Comparison of ENCODE assay signal across 8 mouse cellular contexts in the genomic region with DNA sequence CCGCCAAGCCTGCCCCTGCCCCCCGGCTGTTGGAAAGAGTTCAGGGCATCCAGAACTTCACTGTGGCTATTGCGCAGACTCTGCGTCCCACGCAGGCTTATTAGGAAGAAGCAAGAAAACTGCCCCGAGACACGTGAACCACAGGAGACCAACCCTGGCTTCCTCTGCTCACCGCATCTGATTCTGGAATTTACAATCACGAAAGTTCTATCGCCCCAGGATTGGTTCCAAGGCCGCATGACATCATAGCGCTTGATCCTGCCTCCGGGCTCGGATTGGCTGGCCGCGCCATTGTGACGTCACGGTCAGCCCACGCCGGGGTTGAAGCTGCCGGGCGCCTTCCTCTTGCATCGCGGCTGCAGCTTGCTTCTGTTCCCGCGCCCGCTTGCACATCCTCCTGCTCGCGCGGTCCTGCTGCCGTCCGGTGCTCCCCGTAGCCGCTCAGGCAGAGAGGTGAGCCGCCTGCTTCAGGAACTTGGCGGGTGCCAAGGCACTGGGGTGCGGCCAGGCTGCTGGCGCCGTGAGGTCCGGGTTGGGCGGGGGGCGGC. TPM values are rescaled to one million over a fixed set of nuclear protein-coding genes. Genes with fewer than 3 reads are reported as not detected.
DNase-seq lines count a peak whose midpoint lies in the region; ATAC-seq and TF ChIP-seq lines count a peak whose summit lies in the region.

Gene Elovl5 (plus strand): TSS at position 291 of the 548 bp plus-strand sequence.

- H3K27me3 ChIP-seq in ES-Bruce4 (ENCODE audit: control insufficient read depth, insufficient read depth, low read length, poor library complexity, severe bottlenecking), result no peaks in the 10 kb centered on the region
- no peaks in the 10 kb centered on the region for H3K27me3 ChIP-seq in forebrain, embryonic 13.5 days
- no peaks in the 10 kb centered on the region for H3K27me3 ChIP-seq in liver, postnatal 0 days (ENCODE audit: insufficient read depth, low read length)
- no peaks in the 10 kb centered on the region for H3K27me3 ChIP-seq in neural tube, embryonic 14.5 days (ENCODE audit: control insufficient read depth, insufficient read depth, low read length)

- no peak for TF ChIP-seq EP300 in ES-Bruce4 (IDR thresholded peaks at IDR 0.05; ENCODE audit: insufficient read depth, low read depth, low read length)
- TF ChIP-seq EP300 in liver, postnatal 0 days (IDR thresholded peaks at IDR 0.05; ENCODE audit: low read depth), result no peak

- peak; percentile 93 for ATAC-seq in cerebellum, adult (ENCODE audit: insufficient number of reproducible peaks, low FRiP score, low TSS enrichment)
- ATAC-seq in forebrain, embryonic 13.5 days, result peak; percentile 97
- ATAC-seq in liver, postnatal 0 days, result peak; percentile 95
- ATAC-seq in neural tube, embryonic 14.5 days (ENCODE audit: low read depth), result peak; percentile 96

- peak within 1 kb of the TSS; percentile 89 for H3K4me2 ChIP-seq in forebrain, embryonic 13.5 days
- peak within 1 kb of the TSS; percentile 88 for H3K4me2 ChIP-seq in liver, postnatal 0 days (ENCODE audit: low read depth, low read length)
- H3K4me2 ChIP-seq in neural tube, embryonic 14.5 days (ENCODE audit: low read depth, low read length), result peak within 1 kb of the TSS; percentile 76

- peak within 1 kb of the TSS; percentile 47; the same call in 1 of the 2 replicates for H3K27ac ChIP-seq in ES-Bruce4 (ENCODE audit: insufficient read depth, low read length)
- peak within 1 kb of the TSS; percentile 90 for H3K27ac ChIP-seq in forebrain, embryonic 13.5 days
- H3K27ac ChIP-seq in liver, postnatal 0 days (ENCODE audit: low read depth), result peak within 1 kb of the TSS; percentile 88
- H3K27ac ChIP-seq in neural tube, embryonic 14.5 days (ENCODE audit: low read depth, low read length), result peak within 1 kb of the TSS; percentile 92

- TF ChIP-seq POLR2A in ES-Bruce4 (IDR thresholded peaks at IDR 0.05; ENCODE audit: insufficient read depth, low read length), result no peak

- TF ChIP-seq CTCF in ES-Bruce4 (IDR thresholded peaks at IDR 0.05; ENCODE audit: low read depth, low read length), result no peak
- no peak for TF ChIP-seq CTCF in liver, postnatal 0 days (IDR thresholded peaks at IDR 0.05; ENCODE audit: low read depth)

- WGBS in forebrain, embryonic 13.5 days, result under 1% methylated on average over 42 of the region's 42 CpGs
- WGBS in large intestine, adult 2 months, result under 1% methylated on average over 42 of the region's 42 CpGs
- 2% methylated on average over 42 of the region's 42 CpGs for WGBS in liver, postnatal 0 days (ENCODE audit: insufficient replicate concordance)
- WGBS in neural tube, embryonic 14.5 days, result under 1% methylated on average over 42 of the region's 42 CpGs

- peak; percentile 98 to 99 for DNase-seq in heart, postnatal 10 days
- peak; percentile 81 for DNase-seq in large intestine, adult 2 months (ENCODE audit: low read depth, low spot score)
- DNase-seq in liver, postnatal 0 days, result peak; percentile 94
- peak; percentile 98 for DNase-seq in testis, postnatal 10 days (ENCODE audit: low spot score)

- peak within 1 kb of the TSS; percentile 79 for H3K4me3 ChIP-seq in ES-Bruce4 (ENCODE audit: low read depth, low read length)
- peak within 1 kb of the TSS; percentile 91 for H3K4me3 ChIP-seq in forebrain, embryonic 13.5 days
- H3K4me3 ChIP-seq in liver, postnatal 0 days (ENCODE audit: low read depth, low read length), result peak within 1 kb of the TSS; percentile 80
- H3K4me3 ChIP-seq in neural tube, embryonic 14.5 days (ENCODE audit: low read depth, low read length), result peak within 1 kb of the TSS; percentile 91

- intact Hi-C loops in heart, postnatal 10 days (cut with DNase I), result no loop called here

- no peaks in the 10 kb centered on the region for H3K36me3 ChIP-seq in ES-Bruce4 (ENCODE audit: control insufficient read depth, insufficient read depth, low read length, poor library complexity, severe bottlenecking)
- no peaks in the 10 kb centered on the region for H3K36me3 ChIP-seq in forebrain, embryonic 13.5 days (ENCODE audit: poor library complexity, severe bottlenecking)
- H3K36me3 ChIP-seq in liver, postnatal 0 days (replicated peaks; ENCODE audit: insufficient read depth, low read length), result no peaks in the 10 kb centered on the region
- H3K36me3 ChIP-seq in neural tube, embryonic 14.5 days (ENCODE audit: control insufficient read depth, insufficient read depth, low read length), result no peaks in the 10 kb centered on the region

- peak within 1 kb of the TSS; percentile 58 for H3K9ac ChIP-seq in ES-Bruce4 (ENCODE audit: low read depth, poor library complexity, severe bottlenecking)
- peak within 1 kb of the TSS; percentile 86 for H3K9ac ChIP-seq in forebrain, embryonic 13.5 days
- peak within 1 kb of the TSS; percentile 78 for H3K9ac ChIP-seq in liver, postnatal 0 days (replicated peaks)
- H3K9ac ChIP-seq in neural tube, embryonic 14.5 days (replicated peaks; ENCODE audit: low read depth, low read length), result peak within 1 kb of the TSS; percentile 86

- H3K4me1 ChIP-seq in ES-Bruce4 (ENCODE audit: control insufficient read depth, insufficient read depth, low read length), result no peaks in the 10 kb centered on the region
- H3K4me1 ChIP-seq in forebrain, embryonic 13.5 days, result peaks cover 27% of the 10 kb centered on the region
- H3K4me1 ChIP-seq in liver, postnatal 0 days (ENCODE audit: insufficient read depth), result peaks cover 33% of the 10 kb centered on the region
- peaks cover 12% of the 10 kb centered on the region for H3K4me1 ChIP-seq in neural tube, embryonic 14.5 days (ENCODE audit: control insufficient read depth, insufficient read depth, low read length)

- no peaks in the 10 kb centered on the region for H3K9me3 ChIP-seq in ES-Bruce4 (replicated peaks; ENCODE audit: control insufficient read depth, insufficient read depth, low read length, poor library complexity, severe bottlenecking)
- no peaks in the 10 kb centered on the region for H3K9me3 ChIP-seq in forebrain, embryonic 13.5 days (replicated peaks)
- no peaks in the 10 kb centered on the region for H3K9me3 ChIP-seq in liver, postnatal 0 days (ENCODE audit: low read length)
- no peaks in the 10 kb centered on the region for H3K9me3 ChIP-seq in neural tube, embryonic 14.5 days (ENCODE audit: control insufficient read depth, low read length)

RNA-seq across cellular contexts. Expression of gene Elovl5, which starts in this region (rescaled TPM):
- polyA plus RNA-seq in ES-Bruce4 (2011; ENCODE audit: insufficient read depth, insufficient read length, low read depth, missing spikeins), result 113 and 115 TPM in 2 replicates
- 60.9 and 61.6 TPM in 2 replicates for polyA plus RNA-seq in forebrain, embryonic 13.5 days (2015; fragmentation: Nextera tagmentation; extraction: Ambion mirVana)
- 10 to 100 TPM; 53.9 to 56.7 TPM for total RNA-seq in heart, postnatal 10 days (2021)
- polyA plus RNA-seq in large intestine, adult 2 months (2012; rRNA removed), result 23.6 and 32.6 TPM in 2 replicates
- polyA plus RNA-seq in liver, postnatal 0 days (2015; fragmentation: Nextera tagmentation; extraction: Ambion mirVana), result 107 and 112 TPM in 2 replicates
- 69.1 and 69.7 TPM in 2 replicates for polyA plus RNA-seq in neural tube, embryonic 14.5 days (2014; fragmentation: Nextera tagmentation; extraction: Ambion mirVana)

Comparison
In these comparisons a context has a peak if more than half of its experiments do, and no peak if none do; other contexts are left out.
1. Peak in every context shown above with its lines: DNase-seq, ATAC-seq, H3K4me3 ChIP-seq and H3K27ac ChIP-seq.